Mouse (Mus musculus): ENCODE measurements around the gene A4galt. TPM values are rescaled to one million over a fixed set of nuclear protein-coding genes. Genes with fewer than 3 reads are reported as not detected.

The A4galt gene
- polyA plus RNA-seq, 1 experiment from 2014 or later, result 1.3 TPM

GRCm38 (mm10) chr15:83244371-83244770 is 7.2 kb downstream of the A4galt start:
- H3K9me3 ChIP-seq, result no peaks in the 10 kb centered on the region
- WGBS, result 79% methylated on average over 3 of the region's 3 CpGs
- H3K4me1 ChIP-seq, result peaks cover 7% of the 10 kb centered on the region; the same call in 1 of the 2 replicates
- peaks cover under 1% of the 10 kb centered on the region; the same call in 1 of the 2 replicates for H3K27me3 ChIP-seq
- no peak overlapping the region for H3K4me3 ChIP-seq
- no peak overlapping the region for H3K27ac ChIP-seq
- H3K4me2 ChIP-seq (replicated peaks), result no peak overlapping the region
- no peak overlapping the region for H3K9ac ChIP-seq
- H3K36me3 ChIP-seq, result no peaks in the 10 kb centered on the region
- ATAC-seq (ENCODE audit: insufficient number of reproducible peaks, insufficient read depth, low FRiP score, low TSS enrichment), result no peak

GRCm38 (mm10) chr15:83241961-83242680 is 9.5 kb downstream of the A4galt start:
- no peak for ATAC-seq (ENCODE audit: insufficient number of reproducible peaks, insufficient read depth, low FRiP score, low TSS enrichment)
- H3K4me3 ChIP-seq, result no peak overlapping the region
- H3K9me3 ChIP-seq, result no peaks in the 10 kb centered on the region
- H3K4me1 ChIP-seq, result peaks cover 8% of the 10 kb centered on the region; the same call in 1 of the 2 replicates
- no peaks in the 10 kb centered on the region for H3K36me3 ChIP-seq
- no peak overlapping the region for H3K27ac ChIP-seq
- no peak overlapping the region for H3K4me2 ChIP-seq (replicated peaks)
- H3K27me3 ChIP-seq, result no peaks in the 10 kb centered on the region
- no peak overlapping the region for H3K9ac ChIP-seq
- 81% methylated on average over 4 of the region's 4 CpGs for whole genome bisulfite sequencing

GRCm38 (mm10) chr15:83241497-83241896 is 10.1 kb downstream of the A4galt start:
- Histone ChIP-seq H3K27ac (no peak overlapping the region), H3K9ac (no peak overlapping the region), H3K4me1 (peaks cover 3% of the 10 kb centered on the region; the same call in 1 of the 2 replicates), H3K4me3 (no peak overlapping the region), H3K4me2 (replicated peaks) (no peak overlapping the region), H3K9me3 (no peaks in the 10 kb centered on the region), H3K36me3 (no peaks in the 10 kb centered on the region), H3K27me3 (no peaks in the 10 kb centered on the region)
- ATAC-seq (ENCODE audit: insufficient number of reproducible peaks, insufficient read depth, low FRiP score, low TSS enrichment), result no peak
- 80% methylated on average over 3 of the region's 3 CpGs for WGBS

GRCm38 (mm10) chr15:83237460-83238243 is 13.9 kb downstream of the A4galt start:
- ATAC-seq (ENCODE audit: insufficient number of reproducible peaks, insufficient read depth, low FRiP score, low TSS enrichment), result no peak
- Histone ChIP-seq H3K36me3 (no peaks in the 10 kb centered on the region), H3K4me1 (peaks cover 3% of the 10 kb centered on the region; the same call in 1 of the 2 replicates), H3K9ac (no peak overlapping the region), H3K27ac (no peak overlapping the region), H3K9me3 (no peaks in the 10 kb centered on the region), H3K4me2 (replicated peaks) (no peak overlapping the region), H3K27me3 (no peaks in the 10 kb centered on the region), H3K4me3 (no peak overlapping the region)
- WGBS, result 73% methylated on average over 15 of the region's 15 CpGs

- no peak overlapping the region for H3K4me2 ChIP-seq (replicated peaks)
- H3K27me3 ChIP-seq, result no peaks in the 10 kb centered on the region
- peaks cover 3% of the 10 kb centered on the region; the same call in 1 of the 2 replicates for H3K4me1 ChIP-seq
- H3K36me3 ChIP-seq, result no peaks in the 10 kb centered on the region
- no peaks in the 10 kb centered on the region for H3K9me3 ChIP-seq
- no peak for ATAC-seq (ENCODE audit: insufficient number of reproducible peaks, insufficient read depth, low FRiP score, low TSS enrichment)
- WGBS, result 14% methylated on average over 1 of the region's 1 CpGs
- H3K4me3 ChIP-seq, result no peak overlapping the region
- H3K9ac ChIP-seq, result no peak overlapping the region
- H3K27ac ChIP-seq, result no peak overlapping the region
Observed at GRCm38 (mm10) chr15:83236824-83237223, 14.8 kb downstream of the A4galt start.

GRCm38 (mm10) chr15:83233219-83233992 is 18.2 kb downstream of the A4galt start:
- 93% methylated on average over 4 of the region's 4 CpGs for WGBS
- Histone ChIP-seq H3K9ac (no peak overlapping the region), H3K27ac (no peak overlapping the region), H3K9me3 (no peaks in the 10 kb centered on the region), H3K4me1 (peaks cover 3% of the 10 kb centered on the region; the same call in 1 of the 2 replicates), H3K27me3 (no peaks in the 10 kb centered on the region), H3K36me3 (no peaks in the 10 kb centered on the region), H3K4me3 (no peak overlapping the region), H3K4me2 (replicated peaks) (no peak overlapping the region)
- no peak for ATAC-seq (ENCODE audit: insufficient number of reproducible peaks, insufficient read depth, low FRiP score, low TSS enrichment)

GRCm38 (mm10) chr15:83227559-83227958 is 24.0 kb downstream of the A4galt start:
- H3K27me3 ChIP-seq, result no peaks in the 10 kb centered on the region
- no peak overlapping the region for H3K27ac ChIP-seq
- H3K36me3 ChIP-seq, result no peaks in the 10 kb centered on the region
- ATAC-seq (ENCODE audit: insufficient number of reproducible peaks, insufficient read depth, low FRiP score, low TSS enrichment), result no peak
- H3K4me2 ChIP-seq (replicated peaks), result no peak overlapping the region
- H3K4me1 ChIP-seq, result peaks cover 24% of the 10 kb centered on the region
- no peaks in the 10 kb centered on the region for H3K9me3 ChIP-seq
- no peak overlapping the region for H3K4me3 ChIP-seq
- WGBS, result 93% methylated on average over 10 of the region's 10 CpGs
- no peak overlapping the region for H3K9ac ChIP-seq

- H3K4me2 ChIP-seq (replicated peaks), result no peak overlapping the region
- no peak overlapping the region for H3K4me3 ChIP-seq
- no peaks in the 10 kb centered on the region for H3K27me3 ChIP-seq
- H3K9me3 ChIP-seq, result no peaks in the 10 kb centered on the region
- no peak overlapping the region for H3K9ac ChIP-seq
- H3K4me1 ChIP-seq, result peaks cover 25% of the 10 kb centered on the region
- no peaks in the 10 kb centered on the region for H3K36me3 ChIP-seq
- WGBS, result 77% methylated on average over 5 of the region's 5 CpGs
- H3K27ac ChIP-seq, result no peak overlapping the region
- ATAC-seq (ENCODE audit: insufficient number of reproducible peaks, insufficient read depth, low FRiP score, low TSS enrichment), result no peak
Observed at GRCm38 (mm10) chr15:83226871-83227270, 24.7 kb downstream of the A4galt start.

- 87% methylated on average over 9 of the region's 9 CpGs for WGBS
- Histone ChIP-seq H3K4me3 (no peak overlapping the region), H3K27ac (no peak overlapping the region), H3K27me3 (no peaks in the 10 kb centered on the region), H3K4me2 (replicated peaks) (no peak overlapping the region), H3K9ac (no peak overlapping the region), H3K9me3 (no peaks in the 10 kb centered on the region), H3K4me1 (peaks cover 25% of the 10 kb centered on the region), H3K36me3 (no peaks in the 10 kb centered on the region)
- no peak for ATAC-seq (ENCODE audit: insufficient number of reproducible peaks, insufficient read depth, low FRiP score, low TSS enrichment)
Observed at GRCm38 (mm10) chr15:83226066-83226834, 25.3 kb downstream of the A4galt start.

GRCm38 (mm10) chr15:83224136-83224766 is 27.3 kb downstream of the A4galt start:
- ATAC-seq (ENCODE audit: insufficient number of reproducible peaks, insufficient read depth, low FRiP score, low TSS enrichment), result no peak
- no peak overlapping the region for H3K4me2 ChIP-seq (replicated peaks)

More at GRCm38 (mm10) chr15:83224136-83224766, 27.3 kb downstream of the A4galt start:
- 49% methylated on average over 9 of the region's 9 CpGs for WGBS
- peak overlapping the region; percentile 84 for H3K27ac ChIP-seq
- no peaks in the 10 kb centered on the region for H3K9me3 ChIP-seq
- H3K4me3 ChIP-seq, result no peak overlapping the region
- no peaks in the 10 kb centered on the region for H3K36me3 ChIP-seq
- H3K4me1 ChIP-seq, result peaks cover 25% of the 10 kb centered on the region
- 0 out of 2 replicates have a peak overlapping the region, but pooled peaks have one; percentile 1 for H3K9ac ChIP-seq
- H3K27me3 ChIP-seq, result no peaks in the 10 kb centered on the region

Data from embryonic facial prominence, embryonic 12.5 days (tissue).